Mouse (Mus musculus) hindbrain, postnatal 0 days (tissue): ENCODE results near the gene Cyth2. TPM values are rescaled to one million over a fixed set of nuclear protein-coding genes. Genes with fewer than 3 reads are reported as not detected.
A peak's percentile ranks its signal among the peaks of the same experiment; 100 is the strongest.

Experiments used
- ATAC-seq: fragments of 200-750 bp; cut with Nextera tagmentation; 2 replicates; pipeline ENCODE4 v1.8.0; 2017; ENCODE audit warnings: mild to moderate bottlenecking, moderate TSS enrichment, moderate library complexity
- DNase-seq: peaks from one replicate; pipeline ENCODE4 v3.0.0-alpha.2; 2015; ENCODE audit warnings: low spot score
- H3K27ac ChIP-seq: fragments of 300-500 bp; sonication (generic); 2 replicates; pipeline ENCODE4 v1.5.1; 2014; ENCODE audit warnings: mild to moderate bottlenecking
- H3K27me3 ChIP-seq: fragments of 300-500 bp; sonication (generic); 2 replicates; pipeline ENCODE4 v1.6.1; 2014; ENCODE audit warnings: low read length, mixed read lengths; ENCODE audit not compliant: insufficient read depth
- H3K36me3 ChIP-seq: fragments of 300-500 bp; sonication (generic); 2 replicates; pipeline ENCODE4 v1.6.1; 2014; ENCODE audit warnings: low read length, mixed read lengths; ENCODE audit not compliant: insufficient read depth
- H3K4me1 ChIP-seq: fragments of 300-500 bp; sonication (generic); 2 replicates; pipeline ENCODE4 v1.6.1; 2014; ENCODE audit warnings: antibody characterized with exemption, low read length, mixed read lengths; ENCODE audit not compliant: insufficient read depth
- H3K4me2 ChIP-seq: fragments of 300-500 bp; sonication (generic); 2 replicates; pipeline ENCODE4 v1.6.1; 2014; ENCODE audit warnings: low read depth, mild to moderate bottlenecking, low read length, moderate library complexity, mixed read lengths
- H3K4me3 ChIP-seq: fragments of 300-500 bp; sonication (generic); 2 replicates; pipeline ENCODE4 v1.5.1; 2014; ENCODE audit warnings: low read length
- H3K9ac ChIP-seq: fragments of 300-500 bp; sonication (generic); replicated peaks from 2 replicates; pipeline ENCODE4 v1.6.1; 2014; ENCODE audit warnings: mild to moderate bottlenecking, low read length, moderate library complexity, mixed read lengths
- H3K9me3 ChIP-seq: fragments of 300-500 bp; sonication (generic); 2 replicates; pipeline ENCODE4 v1.6.1; 2016; ENCODE audit warnings: low read length, mixed read lengths
- CTCF ChIP-seq: IDR thresholded peaks from 2 replicates; pipeline ENCODE4 v1.5.1; 2016; ENCODE audit warnings: antibody characterized with exemption, control low read depth, low read depth
- WGBS: fragments of 180-500 bp; shearing (Covaris S2); extraction: QIAGEN DNeasy Blood & Tissue Kit; methylation state at CpG from one replicate; pipeline ENCODE4 v1.1.7; 2014; 5-methylcytosine and 5-hydroxymethylcytosine counted together
- polyA plus RNA-seq: library from polyadenylated mRNA; unstranded; fragments of >200 nt; fragmentation: Nextera tagmentation; extraction: Ambion mirVana; gene quantifications from 2 replicates; pipeline ENCODE4 v1.2.1, GENCODE M21; 2015
- total RNA-seq: library from RNA; depleted of rRNA; stranded (reverse); fragments of >200 nt; gene quantifications from 2 replicates; pipeline ENCODE4 v1.2.3, GENCODE M21; 2014

Cyth2 gene
- total and polyA plus RNA-seq, 2 experiments from 2014 or later: 216 to 221 TPM

DNA sequence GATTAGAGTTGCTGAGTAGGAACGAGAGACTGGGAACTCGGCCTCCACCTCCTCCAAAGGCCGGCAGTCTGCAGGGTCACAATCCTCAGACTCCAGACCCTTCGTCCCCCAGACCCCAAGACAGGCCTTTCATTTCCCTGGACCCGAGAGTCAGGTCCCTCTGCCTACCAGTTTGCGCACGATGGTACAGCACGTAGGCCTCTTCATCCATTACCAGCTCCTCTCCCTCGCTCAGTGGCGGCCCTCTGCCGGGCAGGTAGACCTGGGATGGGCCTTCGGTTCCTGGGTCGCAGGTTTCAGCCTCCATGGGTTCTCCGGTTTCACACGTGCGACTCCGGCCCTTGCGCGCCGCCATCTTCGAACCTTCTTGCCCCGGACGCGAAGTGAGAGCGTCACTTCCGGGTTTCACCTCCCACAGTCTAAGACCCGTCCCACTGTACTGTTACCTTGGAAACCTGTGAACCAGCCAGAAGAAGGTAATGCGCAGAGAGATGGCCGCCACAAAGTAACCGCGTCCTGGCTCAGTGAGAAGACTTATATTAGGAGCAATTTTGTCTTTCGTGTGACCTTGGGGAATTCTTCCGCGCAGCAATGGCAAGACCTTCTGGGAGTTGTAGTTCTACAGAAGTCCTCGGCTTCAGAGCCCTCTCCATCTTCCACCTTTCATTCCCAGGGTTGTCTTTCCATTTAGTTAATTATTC lies 16.2 kb upstream of the Cyth2 start, which contains the start of gene Grwd1:
Gene Grwd1, minus strand, starts transcription at position 518 of the 701 bp plus-strand sequence.
- under 1% methylated on average over 35 of the region's 35 CpGs for WGBS
- peak within 1 kb of the TSS; percentile 74 for H3K27ac ChIP-seq
- H3K9me3 ChIP-seq: no peaks in the 10 kb centered on the region
- H3K9ac ChIP-seq: peak within 1 kb of the TSS; percentile 57
- H3K36me3 ChIP-seq: peaks cover 30% of the 10 kb centered on the region
- peak within 1 kb of the TSS; percentile 70 for H3K4me3 ChIP-seq
- ATAC-seq (peak; percentile 93), DNase-seq (peak; percentile 96)
- H3K4me2 ChIP-seq: peak within 1 kb of the TSS; percentile 90
- 0 out of 2 replicates have a peak, but pooled peaks cover 4% of the 10 kb centered on the region for H3K4me1 ChIP-seq
- H3K27me3 ChIP-seq: peaks cover 19% of the 10 kb centered on the region
- no peak for TF ChIP-seq CTCF

DNA sequence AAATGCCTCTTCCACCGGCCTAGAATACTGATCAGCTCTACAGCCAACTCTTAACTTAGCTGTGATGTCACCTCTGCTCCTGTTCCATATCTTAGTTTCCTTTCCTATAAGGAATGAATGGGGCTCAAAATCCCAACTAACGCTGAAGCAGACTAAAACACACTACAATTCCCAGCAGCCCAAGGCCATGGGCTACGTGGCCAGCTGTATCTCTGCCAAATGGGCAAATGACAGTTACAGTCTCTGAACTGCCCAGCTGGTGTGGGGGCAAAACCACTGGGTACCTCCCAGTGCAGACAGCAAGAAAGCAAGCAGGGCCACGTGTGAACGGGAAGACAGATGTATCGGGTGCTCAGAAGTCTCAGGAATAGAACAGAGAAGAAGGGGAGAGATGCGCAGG lies 12.2 kb upstream of the Cyth2 start:
- Histone ChIP-seq H3K27me3 (no peaks in the 10 kb centered on the region), H3K4me2 (no peak overlapping the region), H3K9me3 (no peaks in the 10 kb centered on the region), H3K27ac (no peak overlapping the region), H3K36me3 (peaks cover 42% of the 10 kb centered on the region), H3K4me1 (0 out of 2 replicates have a peak, but pooled peaks cover 4% of the 10 kb centered on the region), H3K9ac (no peak overlapping the region), H3K4me3 (no peak overlapping the region)
- no peak for DNase-seq
- TF ChIP-seq CTCF: no peak
- WGBS: 89% methylated on average over 7 of the region's 7 CpGs
- ATAC-seq: no peak

DNA sequence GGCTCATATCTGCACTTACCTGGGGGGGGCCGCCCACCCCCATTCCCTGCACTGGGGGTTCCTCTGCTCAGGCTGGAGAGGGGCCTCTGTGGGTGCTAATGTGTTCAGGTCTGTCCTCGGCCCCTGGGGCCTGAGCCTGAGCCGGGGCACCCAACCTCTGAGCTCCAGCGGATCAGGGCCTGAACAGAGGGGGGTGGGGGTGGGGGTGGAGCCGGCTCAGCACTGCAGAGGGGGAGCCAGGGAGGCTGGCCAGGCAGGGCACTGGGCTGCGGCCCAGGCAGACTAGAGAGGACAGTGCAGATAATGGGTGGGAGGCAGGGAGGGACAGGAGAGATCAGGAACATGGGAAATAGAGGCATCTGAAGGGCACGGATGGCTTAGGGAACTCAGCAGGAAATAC lies 10.2 kb upstream of the Cyth2 start, which contains the start of gene Kcnj14:
Gene Kcnj14, minus strand, starts transcription at position 185 of the 400 bp plus-strand sequence.
- no peak within 1 kb of the TSS for H3K4me2 ChIP-seq
- ATAC-seq: no peak
- no peaks in the 10 kb centered on the region for H3K4me1 ChIP-seq
- H3K9ac ChIP-seq: no peak within 1 kb of the TSS
- H3K4me3 ChIP-seq: no peak within 1 kb of the TSS
- no peaks in the 10 kb centered on the region for H3K9me3 ChIP-seq
- DNase-seq: no peak
- H3K27me3 ChIP-seq: no peaks in the 10 kb centered on the region
- no peak within 1 kb of the TSS for H3K27ac ChIP-seq
- 66% methylated on average over 7 of the region's 7 CpGs for WGBS
- peaks cover 42% of the 10 kb centered on the region for H3K36me3 ChIP-seq
- no peak for TF ChIP-seq CTCF

DNA sequence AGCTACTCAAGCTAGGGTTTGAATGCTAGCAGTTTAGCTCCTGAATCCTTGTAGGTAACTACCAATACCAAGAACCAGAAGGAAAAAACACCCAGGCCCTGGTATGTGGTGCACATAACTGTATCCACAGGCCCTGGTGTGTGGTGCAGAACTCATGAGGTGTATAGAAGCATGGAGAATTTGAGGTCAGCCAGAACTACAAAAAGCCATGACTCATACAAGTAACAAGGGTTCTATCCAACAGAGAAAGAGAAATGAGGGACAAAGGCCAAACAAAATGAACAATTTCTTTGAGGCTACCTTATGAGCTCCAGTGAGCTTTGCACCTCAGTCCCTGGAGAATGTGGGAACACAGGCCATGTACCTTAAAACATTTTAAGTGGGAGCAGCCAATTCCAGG lies 6.5 kb upstream of the Cyth2 start:
- Histone ChIP-seq H3K27me3 (no peaks in the 10 kb centered on the region), H3K27ac (no peak overlapping the region), H3K9me3 (no peaks in the 10 kb centered on the region), H3K4me2 (no peak overlapping the region), H3K4me3 (no peak overlapping the region), H3K4me1 (0 out of 2 replicates have a peak, but pooled peaks cover 1% of the 10 kb centered on the region), H3K36me3 (peaks cover 16% of the 10 kb centered on the region), H3K9ac (no peak overlapping the region)
- no peak for TF ChIP-seq CTCF
- DNase-seq (no peak), ATAC-seq (no peak)

DNA sequence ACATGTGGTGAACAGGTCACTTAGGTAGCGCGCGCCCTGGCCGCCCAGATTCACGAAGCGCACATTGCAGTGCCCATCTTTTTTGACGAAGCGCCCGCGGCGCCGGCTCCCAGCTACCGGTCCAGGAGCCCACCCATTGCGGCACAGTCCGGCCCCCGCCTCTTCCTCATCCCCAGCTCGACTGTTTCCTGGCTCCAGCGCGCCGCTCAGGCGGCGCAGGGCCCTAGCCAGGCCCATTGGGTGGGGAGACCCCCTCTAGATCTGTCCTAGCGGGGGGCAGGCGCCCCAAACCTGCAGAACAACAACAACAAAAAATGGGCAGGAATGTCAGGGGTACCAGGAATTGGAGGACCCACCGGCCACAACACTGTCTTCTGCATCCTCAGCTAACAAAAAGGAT lies 5.5 kb upstream of the Cyth2 start:
- H3K9ac ChIP-seq: no peak overlapping the region

DNA sequence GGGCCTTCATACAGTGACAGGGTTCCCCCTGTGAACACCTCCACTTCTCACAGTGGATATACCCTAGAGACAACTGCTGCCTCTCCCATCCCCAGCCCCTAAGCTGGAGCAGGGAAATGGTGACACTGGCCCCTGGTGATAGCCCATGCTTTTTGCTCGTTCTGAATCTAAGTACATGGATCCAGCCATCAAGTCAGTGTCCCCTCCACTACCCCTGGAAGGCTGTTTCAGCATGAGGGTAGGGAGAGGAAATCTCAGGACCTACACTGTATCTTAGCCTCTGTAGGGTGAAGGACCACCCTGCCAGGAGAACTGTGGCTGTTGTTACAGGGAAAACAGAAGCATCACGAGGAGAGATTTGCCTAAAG lies 1.6 kb upstream of the Cyth2 start:
- 52% methylated on average over 2 of the region's 2 CpGs for WGBS
- no peak for TF ChIP-seq CTCF
- H3K36me3 ChIP-seq: peaks cover 16% of the 10 kb centered on the region
- H3K27me3 ChIP-seq: no peaks in the 10 kb centered on the region
- H3K4me3 ChIP-seq: no peak overlapping the region
- no peak for ATAC-seq
- no peak for DNase-seq
- H3K27ac ChIP-seq: peak overlapping the region; percentile 62; the same call in 1 of the 2 replicates
- H3K9ac ChIP-seq: no peak overlapping the region
- H3K4me1 ChIP-seq: peaks cover 24% of the 10 kb centered on the region
- no peaks in the 10 kb centered on the region for H3K9me3 ChIP-seq
- H3K4me2 ChIP-seq: no peak overlapping the region

More for the DNA sequence above, 5.5 kb upstream of the Cyth2 start:
- no peak for DNase-seq
- 12% methylated on average over 25 of the region's 25 CpGs for WGBS
- no peak overlapping the region for H3K4me3 ChIP-seq
- peaks cover 12% of the 10 kb centered on the region for H3K4me1 ChIP-seq
- H3K27ac ChIP-seq: no peak overlapping the region
- no peaks in the 10 kb centered on the region for H3K9me3 ChIP-seq
- H3K27me3 ChIP-seq: no peaks in the 10 kb centered on the region
- ATAC-seq: no peak
- peak overlapping the region; percentile 23; the same call in 1 of the 2 replicates for H3K4me2 ChIP-seq
- no peak for TF ChIP-seq CTCF
- H3K36me3 ChIP-seq: peaks cover 8% of the 10 kb centered on the region; the same call in 1 of the 2 replicates

DNA sequence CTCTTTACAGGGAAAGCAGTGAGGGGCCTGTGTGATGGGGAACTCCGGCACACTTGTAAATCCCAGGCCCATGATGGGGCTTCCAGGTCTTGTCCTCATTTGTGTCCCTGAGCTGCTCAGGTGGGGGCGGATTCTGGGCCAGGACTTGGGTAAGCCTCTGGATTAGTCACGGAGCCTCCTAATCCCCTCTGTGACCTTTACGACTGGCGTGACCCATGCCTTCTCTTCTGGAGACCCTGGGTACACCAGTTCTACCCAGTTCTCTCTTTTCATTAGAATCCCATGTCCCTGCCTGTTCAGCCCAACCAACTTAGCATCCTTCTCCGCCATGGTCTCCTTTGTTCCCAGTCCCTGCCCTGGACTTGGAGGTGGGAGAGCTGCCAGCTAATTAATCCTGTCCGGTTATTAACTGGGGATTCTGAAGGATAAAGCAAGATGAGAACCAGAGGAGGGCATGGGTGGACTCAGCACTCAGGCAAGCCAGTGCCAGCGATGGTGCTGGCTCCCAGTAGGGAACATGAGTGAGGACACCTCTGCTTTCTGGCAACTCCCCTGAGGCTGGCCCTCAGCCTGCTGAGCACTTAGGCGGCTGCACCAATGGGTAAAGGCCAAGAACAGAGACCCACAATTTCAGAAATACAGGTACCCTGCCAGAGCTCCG lies 1.1 kb upstream of the Cyth2 start:
- no peak overlapping the region for H3K4me3 ChIP-seq
- DNase-seq (peak; percentile 49), ATAC-seq (no peak)
- H3K9ac ChIP-seq: no peak overlapping the region
- peak overlapping the region; percentile 61; the same call in 1 of the 2 replicates for H3K4me2 ChIP-seq
- 36% methylated on average over 10 of the region's 10 CpGs for WGBS
- peaks cover 21% of the 10 kb centered on the region for H3K36me3 ChIP-seq
- H3K27ac ChIP-seq: peak overlapping the region; percentile 62
- no peaks in the 10 kb centered on the region for H3K27me3 ChIP-seq
- TF ChIP-seq CTCF: no peak
- peaks cover 24% of the 10 kb centered on the region for H3K4me1 ChIP-seq
- H3K9me3 ChIP-seq: no peaks in the 10 kb centered on the region
